Mouse (Mus musculus) megakaryocyte, embryonic 14.5 days (primary cell): Measurements from ENCODE around the gene Naa38.

Experiments used
- FLI1 ChIP-seq: IDR thresholded peaks from 2 replicates; pipeline ENCODE4 v1.6.1; 2012; ENCODE audit warnings: low read length, inconsistent platforms, mixed read lengths
- GATA1 ChIP-seq: IDR thresholded peaks from 3 replicates; pipeline ENCODE4 v1.6.1; 2012; ENCODE audit warnings: mixed read lengths, low read length, inconsistent platforms, borderline replicate concordance

- TF ChIP-seq GATA1 = no peak
- no peak for TF ChIP-seq FLI1
Measured at GRCm38 (mm10) chr11:69405397-69406200, 10.3 kb downstream of the Naa38 start.
